Mouse (Mus musculus) bone marrow macrophage, adult 2 months (primary cell): Measurements from ENCODE around the gene Hoxa4.

Experiments used
- CTCF ChIP-seq: IDR thresholded peaks from 2 replicates; pipeline ENCODE4 v1.5.1; 2012; ENCODE audit warnings: low read depth, mild to moderate bottlenecking, low read length, moderate library complexity
- POLR2A ChIP-seq: IDR thresholded peaks from 2 replicates; pipeline ENCODE4 v1.6.1; 2012; ENCODE audit warnings: mild to moderate bottlenecking, low read depth, low read length, borderline replicate concordance

GRCm38 (mm10) chr6:52222729-52223128, 31.2 kb upstream of the Hoxa4 start:
- TF ChIP-seq POLR2A, result no peak
- no peak for TF ChIP-seq CTCF
